Mouse (Mus musculus): ENCODE data around the gene Tcirg1. TPM values are rescaled to one million over a fixed set of nuclear protein-coding genes. Genes with fewer than 3 reads are reported as not detected.

Gene Tcirg1
- polyA plus RNA-seq, 1 experiment from 2014 or later: 48.7 TPM

GRCm38 (mm10) chr19:3851979-3852681, 54.8 kb downstream of the Tcirg1 start:
- DNase-seq (ENCODE audit: low spot score): peak; percentile 35

GRCm38 (mm10) chr19:3851502-3851962, 55.4 kb downstream of the Tcirg1 start, which contains the start of gene Chka:
Gene Chka (plus strand): TSS chr19:3851773.
- DNase-seq (ENCODE audit: low spot score): peak; percentile 98

- no peak for DNase-seq (ENCODE audit: low spot score)
Measured at GRCm38 (mm10) chr19:3850847-3851469, 56.0 kb downstream of the Tcirg1 start.

- DNase-seq (ENCODE audit: low spot score): no peak
Measured at GRCm38 (mm10) chr19:3850076-3850475, 56.9 kb downstream of the Tcirg1 start.

GRCm38 (mm10) chr19:3849251-3849650, 57.7 kb downstream of the Tcirg1 start:
- no peak for DNase-seq (ENCODE audit: low spot score)

- no peak for DNase-seq (ENCODE audit: low spot score)
Measured at GRCm38 (mm10) chr19:3848207-3848808, 58.6 kb downstream of the Tcirg1 start.

- no peak for DNase-seq (ENCODE audit: low spot score)
Measured at GRCm38 (mm10) chr19:3847711-3848110, 59.2 kb downstream of the Tcirg1 start.

- no peak for DNase-seq (ENCODE audit: low spot score)
Measured at GRCm38 (mm10) chr19:3846676-3847604, 60.0 kb downstream of the Tcirg1 start.

Other genes with a start within 250 kb of the Tcirg1 start
- 1.6 and 2.1 TPM in 2 replicates for gene Lrp5, start 220.6 kb downstream of the Tcirg1 start, polyA plus RNA-seq (2015; fragmentation: Nextera tagmentation; extraction: Ambion mirVana)
- 6.8 and 8.6 TPM in 2 replicates for gene 1810055G02Rik, start 198.8 kb downstream of the Tcirg1 start, polyA plus RNA-seq (2015; fragmentation: Nextera tagmentation; extraction: Ambion mirVana)
- 24.7 and 31.1 TPM in 2 replicates for gene Kmt5b, start 139.7 kb downstream of the Tcirg1 start, polyA plus RNA-seq (2015; fragmentation: Nextera tagmentation; extraction: Ambion mirVana)
- 17.8 and 26.2 TPM in 2 replicates for gene Chka, start 55.4 kb downstream of the Tcirg1 start, polyA plus RNA-seq (2015; fragmentation: Nextera tagmentation; extraction: Ambion mirVana)
- gene Ndufs8, start 5.6 kb upstream of the Tcirg1 start, polyA plus RNA-seq (2015; fragmentation: Nextera tagmentation; extraction: Ambion mirVana): 333 and 338 TPM in 2 replicates
- gene Aldh3b1, start 22.7 kb upstream of the Tcirg1 start, polyA plus RNA-seq (2015; fragmentation: Nextera tagmentation; extraction: Ambion mirVana): 4.6 and 5.3 TPM in 2 replicates
- gene Unc93b1, start 28.1 kb upstream of the Tcirg1 start, polyA plus RNA-seq (2015; fragmentation: Nextera tagmentation; extraction: Ambion mirVana): 32.2 and 34.2 TPM in 2 replicates
- gene Aldh3b3, start 51.5 kb upstream of the Tcirg1 start, polyA plus RNA-seq (2015; fragmentation: Nextera tagmentation; extraction: Ambion mirVana): 0.07 TPM in 1 of 2 replicates, not detected in the other
- 1.5 and 1.6 TPM in 2 replicates for gene Aldh3b2, start 65.2 kb upstream of the Tcirg1 start, polyA plus RNA-seq (2015; fragmentation: Nextera tagmentation; extraction: Ambion mirVana)
- 4.3 and 5.9 TPM in 2 replicates for gene Acy3, start 79.4 kb upstream of the Tcirg1 start, polyA plus RNA-seq (2015; fragmentation: Nextera tagmentation; extraction: Ambion mirVana)
- 0.06 TPM in 1 of 2 replicates, not detected in the other for gene Tbx10, start 85.6 kb upstream of the Tcirg1 start, polyA plus RNA-seq (2015; fragmentation: Nextera tagmentation; extraction: Ambion mirVana)
- 40.4 and 42.5 TPM in 2 replicates for gene Nudt8, start 93.4 kb upstream of the Tcirg1 start, polyA plus RNA-seq (2015; fragmentation: Nextera tagmentation; extraction: Ambion mirVana)
- 0.98 and 1.6 TPM in 2 replicates for gene Gm49405, start 93.5 kb upstream of the Tcirg1 start, polyA plus RNA-seq (2015; fragmentation: Nextera tagmentation; extraction: Ambion mirVana)
- 1.3 and 1.6 TPM in 2 replicates for gene Doc2g, start 96.2 kb upstream of the Tcirg1 start, polyA plus RNA-seq (2015; fragmentation: Nextera tagmentation; extraction: Ambion mirVana)
- 191 and 194 TPM in 2 replicates for gene Ndufv1, start 105.7 kb upstream of the Tcirg1 start, polyA plus RNA-seq (2015; fragmentation: Nextera tagmentation; extraction: Ambion mirVana)
- 609 and 681 TPM in 2 replicates for gene Gstp1, start 130.9 kb upstream of the Tcirg1 start, polyA plus RNA-seq (2015; fragmentation: Nextera tagmentation; extraction: Ambion mirVana)
- gene Gstp2, start 138.9 kb upstream of the Tcirg1 start, polyA plus RNA-seq (2015; fragmentation: Nextera tagmentation; extraction: Ambion mirVana): 4.5 and 6.1 TPM in 2 replicates
- 10.3 and 13.9 TPM in 2 replicates for gene Gstp3, start 152.4 kb upstream of the Tcirg1 start, polyA plus RNA-seq (2015; fragmentation: Nextera tagmentation; extraction: Ambion mirVana)
- gene Cabp2, start 174.4 kb upstream of the Tcirg1 start, polyA plus RNA-seq (2015; fragmentation: Nextera tagmentation; extraction: Ambion mirVana): 0.42 TPM in 1 of 2 replicates, not detected in the other
- gene Cdk2ap2, start 190.0 kb upstream of the Tcirg1 start, polyA plus RNA-seq (2015; fragmentation: Nextera tagmentation; extraction: Ambion mirVana): 179 and 208 TPM in 2 replicates
- gene Pitpnm1, start 192.9 kb upstream of the Tcirg1 start, polyA plus RNA-seq (2015; fragmentation: Nextera tagmentation; extraction: Ambion mirVana): 37.1 and 45.6 TPM in 2 replicates
- 114 TPM in 2 replicates for gene Aip, start 218.7 kb upstream of the Tcirg1 start, polyA plus RNA-seq (2015; fragmentation: Nextera tagmentation; extraction: Ambion mirVana)
- 0.03 TPM in 1 of 2 replicates, not detected in the other for gene Gpr152, start 232.7 kb upstream of the Tcirg1 start, polyA plus RNA-seq (2015; fragmentation: Nextera tagmentation; extraction: Ambion mirVana)
- gene Cabp4, start 236.9 kb upstream of the Tcirg1 start, polyA plus RNA-seq (2015; fragmentation: Nextera tagmentation; extraction: Ambion mirVana): 0.48 and 0.58 TPM in 2 replicates
- 184 and 207 TPM in 2 replicates for gene Coro1b, start 241.5 kb upstream of the Tcirg1 start, polyA plus RNA-seq (2015; fragmentation: Nextera tagmentation; extraction: Ambion mirVana)
- gene Ptprcap, start 246.5 kb upstream of the Tcirg1 start, polyA plus RNA-seq (2015; fragmentation: Nextera tagmentation; extraction: Ambion mirVana): 929 and 954 TPM in 2 replicates